Mouse (Mus musculus) forebrain, embryonic 16.5 days (tissue): ENCODE data around the gene March7. TPM values are rescaled to one million over a fixed set of nuclear protein-coding genes. Genes with fewer than 3 reads are reported as not detected.

Source experiments
- ATAC-seq: fragments of 200-750 bp; cut with Nextera tagmentation; 2 replicates; pipeline ENCODE4 v1.8.0; 2017; ENCODE audit warnings: mild to moderate bottlenecking, moderate library complexity
- H3K27ac ChIP-seq: fragments of 300-500 bp; sonication (generic); 2 replicates; pipeline ENCODE4 v1.5.1; 2014; ENCODE audit warnings: low read length, control low read depth
- H3K27me3 ChIP-seq: fragments of 300-500 bp; sonication (generic); replicated peaks from 2 replicates; pipeline ENCODE4 v1.6.1; 2014; ENCODE audit warnings: low read length; ENCODE audit not compliant: control insufficient read depth, insufficient read depth
- H3K36me3 ChIP-seq: fragments of 300-500 bp; sonication (generic); 2 replicates; pipeline ENCODE4 v1.6.1; 2014; ENCODE audit not compliant: control insufficient read depth, insufficient read depth
- H3K4me1 ChIP-seq: fragments of 300-500 bp; sonication (generic); replicated peaks from 2 replicates; pipeline ENCODE4 v1.6.1; 2014; ENCODE audit warnings: low read length; ENCODE audit not compliant: control insufficient read depth, insufficient read depth
- H3K4me2 ChIP-seq: fragments of 300-500 bp; sonication (generic); 2 replicates; pipeline ENCODE4 v1.6.1; 2014; ENCODE audit warnings: mild to moderate bottlenecking, low read length, control low read depth
- H3K4me3 ChIP-seq: fragments of 300-500 bp; sonication (generic); replicated peaks from 2 replicates; pipeline ENCODE4 v1.5.1; 2014; ENCODE audit warnings: mild to moderate bottlenecking, low read length, control low read depth
- H3K9ac ChIP-seq: fragments of 300-500 bp; sonication (generic); replicated peaks from 2 replicates; pipeline ENCODE4 v1.6.1; 2014; ENCODE audit warnings: low read depth, low read length, control low read depth
- H3K9me3 ChIP-seq: fragments of 300-500 bp; sonication (generic); 2 replicates; pipeline ENCODE4 v1.6.1; 2016; ENCODE audit warnings: low read length; ENCODE audit not compliant: control insufficient read depth
- WGBS: fragments of 180-500 bp; shearing (Covaris S2); extraction: QIAGEN DNeasy Blood & Tissue Kit; methylation state at CpG from one replicate; pipeline ENCODE4 v1.1.7; 2014; 5-methylcytosine and 5-hydroxymethylcytosine counted together
- polyA plus RNA-seq: library from polyadenylated mRNA; unstranded; fragments of >200 nt; fragmentation: Nextera tagmentation; extraction: Ambion mirVana; gene quantifications from 2 replicates; pipeline ENCODE4 v1.2.1, GENCODE M21; 2015

Gene March7
- polyA plus RNA-seq: 107 and 112 TPM in 2 replicates

- Histone ChIP-seq H3K27ac (peak within 1 kb of the TSS; percentile 90), H3K9me3 (no peaks in the 10 kb centered on the region), H3K27me3 (no peaks in the 10 kb centered on the region), H3K4me3 (peak within 1 kb of the TSS; percentile 58), H3K36me3 (no peaks in the 10 kb centered on the region; the same call in none of the 2 replicates), H3K4me2 (peak within 1 kb of the TSS; percentile 84), H3K4me1 (peaks cover 34% of the 10 kb centered on the region), H3K9ac (peak within 1 kb of the TSS; percentile 91)
- peak; percentile 95 for ATAC-seq
- under 1% methylated on average over 79 of the region's 109 CpGs for WGBS
Observed at GRCm38 (mm10) chr2:60209703-60210651, at the start of gene March7, which contains the start of gene Baz2b. Gene March7, plus strand, starts transcription at chr2:60209887. Gene Baz2b, minus strand, starts transcription at chr2:60209839.

- no peaks in the 10 kb centered on the region for H3K27me3 ChIP-seq
- no peak overlapping the region for H3K27ac ChIP-seq
- no peak for ATAC-seq
- H3K9ac ChIP-seq: no peak overlapping the region
- H3K4me3 ChIP-seq: no peak overlapping the region
- 83% methylated on average over 2 of the region's 2 CpGs for WGBS
- no peaks in the 10 kb centered on the region for H3K4me1 ChIP-seq
- H3K36me3 ChIP-seq: no peaks in the 10 kb centered on the region
- H3K9me3 ChIP-seq: no peaks in the 10 kb centered on the region
- H3K4me2 ChIP-seq: no peak overlapping the region
Observed at GRCm38 (mm10) chr2:60163744-60164143, 45.9 kb upstream of the March7 start.

DNA sequence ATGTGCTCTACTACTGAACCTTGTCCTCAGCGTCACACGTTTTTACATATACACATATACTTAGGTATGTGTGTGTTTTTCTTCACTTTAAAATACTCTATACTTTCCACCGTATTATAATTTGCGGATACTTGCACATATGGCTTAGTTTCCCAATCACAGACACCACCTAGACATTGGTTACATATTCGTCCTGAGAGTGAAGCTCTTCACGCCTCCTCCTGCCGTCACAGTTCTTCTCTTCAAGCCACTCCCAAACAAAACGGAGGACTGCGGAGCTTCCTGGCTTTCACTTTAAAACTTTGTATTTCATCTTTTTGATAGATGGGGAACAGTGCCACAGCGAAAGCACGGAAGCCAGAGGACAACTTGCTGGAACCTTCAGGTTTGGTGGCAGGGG, 44.0 kb upstream of the March7 start:
- no peak overlapping the region for H3K4me3 ChIP-seq
- H3K9ac ChIP-seq: no peak overlapping the region
- H3K9me3 ChIP-seq: no peaks in the 10 kb centered on the region
- WGBS: 92% methylated on average over 11 of the region's 11 CpGs
- no peaks in the 10 kb centered on the region for H3K27me3 ChIP-seq
- H3K4me1 ChIP-seq: no peaks in the 10 kb centered on the region
- H3K36me3 ChIP-seq: no peaks in the 10 kb centered on the region
- ATAC-seq: no peak
- no peak overlapping the region for H3K27ac ChIP-seq
- no peak overlapping the region for H3K4me2 ChIP-seq

GRCm38 (mm10) chr2:60166878-60167277, 42.8 kb upstream of the March7 start:
- WGBS: 95% methylated on average over 4 of the region's 4 CpGs
- no peak for ATAC-seq

GRCm38 (mm10) chr2:60171786-60172530, 37.7 kb upstream of the March7 start:
- Histone ChIP-seq H3K9me3 (no peaks in the 10 kb centered on the region), H3K9ac (no peak overlapping the region), H3K4me1 (no peaks in the 10 kb centered on the region), H3K4me2 (no peak overlapping the region), H3K36me3 (no peaks in the 10 kb centered on the region), H3K27me3 (no peaks in the 10 kb centered on the region), H3K4me3 (no peak overlapping the region), H3K27ac (no peak overlapping the region)
- no peak for ATAC-seq
- 53% methylated on average over 7 of the region's 7 CpGs for WGBS

More at GRCm38 (mm10) chr2:60166878-60167277, 42.8 kb upstream of the March7 start:
- no peaks in the 10 kb centered on the region for H3K36me3 ChIP-seq
- no peaks in the 10 kb centered on the region for H3K4me1 ChIP-seq
- no peaks in the 10 kb centered on the region for H3K9me3 ChIP-seq
- no peak overlapping the region for H3K4me3 ChIP-seq
- no peaks in the 10 kb centered on the region for H3K27me3 ChIP-seq
- H3K9ac ChIP-seq: no peak overlapping the region
- no peak overlapping the region for H3K27ac ChIP-seq
- no peak overlapping the region for H3K4me2 ChIP-seq

- Histone ChIP-seq H3K9ac (no peak overlapping the region), H3K27ac (no peak overlapping the region), H3K4me1 (no peaks in the 10 kb centered on the region), H3K27me3 (no peaks in the 10 kb centered on the region), H3K4me3 (no peak overlapping the region), H3K4me2 (no peak overlapping the region), H3K36me3 (no peaks in the 10 kb centered on the region), H3K9me3 (no peaks in the 10 kb centered on the region)
- WGBS: 62% methylated on average over 2 of the region's 2 CpGs
- ATAC-seq: no peak
Observed at GRCm38 (mm10) chr2:60172531-60172914, 37.2 kb upstream of the March7 start.

DNA sequence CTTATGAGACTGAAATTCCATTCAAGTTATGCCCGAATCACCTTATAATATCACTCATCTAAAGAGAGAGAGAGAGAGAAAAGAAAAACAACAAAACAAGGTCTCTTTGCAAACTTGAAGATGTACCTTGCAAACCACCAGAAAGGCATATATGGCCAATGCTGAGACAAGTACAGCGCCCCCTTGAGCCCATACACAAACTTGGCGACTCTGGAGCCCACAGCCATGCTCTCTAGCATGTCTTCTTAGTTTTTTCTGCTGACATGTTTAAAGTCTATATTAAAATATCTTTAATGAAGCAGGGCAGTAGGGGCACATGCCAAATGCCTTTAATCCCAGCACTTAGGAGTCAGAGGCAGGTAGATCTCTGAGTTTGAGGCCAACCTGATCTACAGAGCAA, 36.5 kb upstream of the March7 start:
- Histone ChIP-seq H3K4me2 (no peak overlapping the region), H3K4me1 (no peaks in the 10 kb centered on the region), H3K27me3 (no peaks in the 10 kb centered on the region), H3K9me3 (no peaks in the 10 kb centered on the region), H3K36me3 (no peaks in the 10 kb centered on the region), H3K4me3 (no peak overlapping the region), H3K9ac (no peak overlapping the region), H3K27ac (no peak overlapping the region)
- no peak for ATAC-seq
- 56% methylated on average over 3 of the region's 3 CpGs for whole genome bisulfite sequencing

DNA sequence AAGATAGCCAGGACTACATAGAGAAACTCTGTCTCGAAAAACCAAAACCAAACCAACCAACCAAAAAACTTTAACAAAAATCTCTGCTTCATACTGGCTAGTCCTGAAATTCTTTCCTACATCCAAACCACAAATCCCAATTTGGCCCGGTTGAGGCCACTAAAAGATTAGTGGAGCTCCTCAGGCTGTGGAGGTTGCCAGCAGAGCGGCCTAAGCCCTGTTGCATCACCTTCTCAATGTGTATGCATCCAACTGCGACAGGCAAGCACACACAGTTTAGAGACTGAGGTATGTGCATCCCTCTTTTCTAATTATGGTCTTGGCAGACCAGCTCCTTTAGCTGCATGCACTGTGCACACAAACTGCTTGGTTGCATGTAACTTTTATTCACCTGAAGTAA, 36.1 kb upstream of the March7 start:
- Histone ChIP-seq H3K4me1 (no peaks in the 10 kb centered on the region), H3K27ac (no peak overlapping the region), H3K9me3 (no peaks in the 10 kb centered on the region), H3K27me3 (no peaks in the 10 kb centered on the region), H3K4me3 (no peak overlapping the region), H3K36me3 (no peaks in the 10 kb centered on the region), H3K4me2 (no peak overlapping the region), H3K9ac (no peak overlapping the region)
- 96% methylated on average over 4 of the region's 4 CpGs for WGBS
- no peak for ATAC-seq

DNA sequence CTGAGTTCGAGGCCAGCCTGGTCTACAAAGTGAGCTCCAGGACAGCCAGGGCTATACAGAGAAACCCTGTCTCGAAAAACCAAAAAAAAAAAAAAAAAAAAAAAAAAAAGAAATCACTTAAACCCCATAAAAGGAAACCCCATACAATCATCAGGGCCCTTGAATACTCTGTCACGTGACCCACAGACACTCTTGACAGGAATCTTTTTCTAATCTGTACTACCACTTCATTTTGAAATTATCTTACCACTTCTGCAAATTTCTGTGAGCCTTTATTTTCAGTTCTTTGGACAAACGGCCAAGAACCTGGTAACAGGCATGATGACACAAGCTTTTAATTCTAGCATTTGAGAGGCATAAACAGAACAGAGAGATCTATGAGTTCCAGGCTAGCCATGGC, 34.6 kb upstream of the March7 start:
- H3K36me3 ChIP-seq: no peaks in the 10 kb centered on the region
- 89% methylated on average over 2 of the region's 4 CpGs for WGBS
- ATAC-seq: no peak
- H3K4me1 ChIP-seq: no peaks in the 10 kb centered on the region
- no peak overlapping the region for H3K4me2 ChIP-seq
- no peak overlapping the region for H3K4me3 ChIP-seq
- H3K9me3 ChIP-seq: no peaks in the 10 kb centered on the region
- H3K9ac ChIP-seq: no peak overlapping the region
- H3K27ac ChIP-seq: no peak overlapping the region
- no peaks in the 10 kb centered on the region for H3K27me3 ChIP-seq
